Mouse (Mus musculus) gastrocnemius, postnatal 14 days (tissue): ENCODE data around the gene Cdkn2aip. TPM values are rescaled to one million over a fixed set of nuclear protein-coding genes. Genes with fewer than 3 reads are reported as not detected.

ENCODE experiments used
- DNase-seq: peaks from one replicate; pipeline ENCODE4 v3.0.0; 2021; ENCODE audit warnings: mixed read lengths
- intact Hi-C: fragments of 180-260 bp; cut with DNase I; formaldehyde crosslinking; loops from one replicate; pipeline ENCODE4 v1.15.1; 2025; ENCODE audit warnings: low total_unique reads
- total RNA-seq, 2 experiments: library from RNA; stranded (reverse); gene quantifications; 2 replicates each; pipeline ENCODE4 v1.2.3; 2021

Cdkn2aip gene
- total RNA-seq, 2 experiments from 2014 or later, result 5.5 to 5.8 TPM

- intact Hi-C loops, result no loop called here
- no peak for DNase-seq
Observed at GRCm38 (mm10) chr8:47706746-47707145, 7.0 kb downstream of the Cdkn2aip start.

GRCm38 (mm10) chr8:47702333-47702732 is 11.4 kb downstream of the Cdkn2aip start:
- DNase-seq, result no peak
- intact Hi-C loops, result no loop called here

- DNase-seq, result no peak
- intact Hi-C loops, result no loop called here
Observed at GRCm38 (mm10) chr8:47697696-47698095, 16.0 kb downstream of the Cdkn2aip start.

- intact Hi-C loops, result no loop called here
- no peak for DNase-seq
Observed at GRCm38 (mm10) chr8:47695431-47696105, 18.2 kb downstream of the Cdkn2aip start.

- peak; percentile 85 for DNase-seq
- intact Hi-C loops, result loop anchor here (2.0 kb wide), 1 partner anchor 124 kb away; no protein-coding TSS in a partner anchor
Observed at GRCm38 (mm10) chr8:47693119-47693518, 20.6 kb downstream of the Cdkn2aip start.

- DNase-seq, result no peak
- intact Hi-C loops, result loop anchor here (2.0 kb wide), 1 partner anchor 123 kb away; no protein-coding TSS in a partner anchor
Observed at GRCm38 (mm10) chr8:47691831-47692230, 21.9 kb downstream of the Cdkn2aip start.

GRCm38 (mm10) chr8:47691303-47691702 is 22.4 kb downstream of the Cdkn2aip start:
- intact Hi-C loops, result no loop called here
- DNase-seq, result no peak

GRCm38 (mm10) chr8:47690674-47691078 is 23.1 kb downstream of the Cdkn2aip start:
- intact Hi-C loops, result no loop called here
- DNase-seq, result no peak

- DNase-seq, result no peak
- intact Hi-C loops, result no loop called here
Observed at GRCm38 (mm10) chr8:47689704-47690326, 23.9 kb downstream of the Cdkn2aip start.

- intact Hi-C loops, result no loop called here
- no peak for DNase-seq
Observed at GRCm38 (mm10) chr8:47684441-47684840, 29.3 kb downstream of the Cdkn2aip start.

- DNase-seq, result no peak
- intact Hi-C loops, result no loop called here
Observed at GRCm38 (mm10) chr8:47683994-47684393, 29.7 kb downstream of the Cdkn2aip start.

- intact Hi-C loops, result no loop called here
Observed at GRCm38 (mm10) chr8:47680306-47680705, 33.4 kb downstream of the Cdkn2aip start.

GRCm38 (mm10) chr8:47679603-47680002 is 34.1 kb downstream of the Cdkn2aip start:
- no peak for DNase-seq
- intact Hi-C loops, result no loop called here

More at GRCm38 (mm10) chr8:47680306-47680705, 33.4 kb downstream of the Cdkn2aip start:
- no peak for DNase-seq

GRCm38 (mm10) chr8:47676631-47677030 is 37.1 kb downstream of the Cdkn2aip start:
- DNase-seq, result no peak
- intact Hi-C loops, result no loop called here

- intact Hi-C loops, result no loop called here
- no peak for DNase-seq
Observed at GRCm38 (mm10) chr8:47676224-47676623, 37.5 kb downstream of the Cdkn2aip start.

- no peak for DNase-seq
- intact Hi-C loops, result no loop called here
Observed at GRCm38 (mm10) chr8:47675786-47676185, 37.9 kb downstream of the Cdkn2aip start.

GRCm38 (mm10) chr8:47674777-47675710 is 38.7 kb downstream of the Cdkn2aip start, which contains the start of gene Ing2:
Gene Ing2 (minus strand): TSS chr8:47675556.
- peak; percentile 100 for DNase-seq
- intact Hi-C loops, result no loop called here

GRCm38 (mm10) chr8:47674140-47674776 is 39.5 kb downstream of the Cdkn2aip start:
- intact Hi-C loops, result no loop called here
- DNase-seq, result peak; percentile 34

- intact Hi-C loops, result no loop called here
- peak; percentile 91 for DNase-seq
Observed at GRCm38 (mm10) chr8:47673317-47674139, 40.2 kb downstream of the Cdkn2aip start.
